Mouse (Mus musculus) MEL (cell line): ENCODE results near the gene Hoxd1. TPM values are rescaled to one million over a fixed set of nuclear protein-coding genes. Genes with fewer than 3 reads are reported as not detected.
A peak's percentile ranks its signal among the peaks of the same experiment; 100 is the strongest.

Experiments
- DNase-seq: peaks from one replicate; pipeline ENCODE4 v3.0.0; 2011; ENCODE audit warnings: low read depth, low spot score
- H3K27ac ChIP-seq: 2 replicates; pipeline ENCODE4 v1.5.1; 2012; ENCODE audit warnings: low read depth, mild to moderate bottlenecking, control low read depth, low read length, moderate library complexity; ENCODE audit not compliant: control insufficient read depth
- H3K27me3 ChIP-seq, 2 experiments: fragments of 150-350 bp in 1 of 2; sonication (generic) in 1 of 2; 2 replicates each; pipeline ENCODE4 v1.6.1; 2012; ENCODE audit warnings: low read length in 2 of 2, mild to moderate bottlenecking in 2 of 2, improper control_type of control experiment in 1 of 2, moderate library complexity in 1 of 2; ENCODE audit not compliant: insufficient read depth in 2 of 2, control insufficient read depth in 1 of 2
- H3K36me3 ChIP-seq, 2 experiments: 2 replicates each; pipeline ENCODE4 v1.6.1; 2012 to 2014; ENCODE audit warnings: low read length in 2 of 2, improper control_type of control experiment in 1 of 2, inconsistent platforms in 1 of 2, mild to moderate bottlenecking in 1 of 2; ENCODE audit not compliant: insufficient read depth in 2 of 2, control insufficient read depth in 1 of 2
- H3K4me1 ChIP-seq, 2 experiments: fragments of 150-350 bp in 1 of 2; sonication (generic) in 1 of 2; 2 replicates each; pipeline ENCODE4 v1.6.1; 2012; ENCODE audit warnings: low read length in 2 of 2, improper control_type of control experiment in 1 of 2, mild to moderate bottlenecking in 1 of 2; ENCODE audit not compliant: insufficient read depth in 2 of 2, control insufficient read depth in 1 of 2
- H3K4me3 ChIP-seq, 2 experiments: fragments of 150-350 bp in 1 of 2; sonication (generic) in 1 of 2; 2 replicates each; pipeline ENCODE4 v1.5.1; 2012; ENCODE audit warnings: low read depth in 2 of 2, low read length in 2 of 2, mild to moderate bottlenecking in 2 of 2, moderate library complexity in 2 of 2, control low read depth in 1 of 2, improper control_type of control experiment in 1 of 2; ENCODE audit not compliant: control insufficient read depth in 1 of 2, insufficient read depth in 1 of 2
- H3K79me2 ChIP-seq: 2 replicates; pipeline ENCODE4 v1.6.1; 2012; ENCODE audit warnings: mild to moderate bottlenecking, low read length, moderate library complexity; ENCODE audit not compliant: control insufficient read depth, poor library complexity, insufficient read depth
- H3K9ac ChIP-seq: 2 replicates; pipeline ENCODE4 v1.6.1; 2012; ENCODE audit warnings: low read depth, mild to moderate bottlenecking, control low read depth, low read length, moderate library complexity; ENCODE audit not compliant: control insufficient read depth, poor library complexity, severe bottlenecking
- H3K9me3 ChIP-seq: fragments of 150-350 bp; sonication (generic); replicated peaks from 2 replicates; pipeline ENCODE4 v1.6.1; 2012; ENCODE audit warnings: mild to moderate bottlenecking, low read length, improper control_type of control experiment, moderate library complexity; ENCODE audit not compliant: insufficient read depth
- CHD1 ChIP-seq: IDR thresholded peaks from 2 replicates; pipeline ENCODE4 v1.6.1; 2012; ENCODE audit warnings: low read depth, mild to moderate bottlenecking, inconsistent platforms, low read length, improper control_type of control experiment
- CTCF ChIP-seq, 3 experiments: IDR thresholded peaks in 2 of 3; conservative IDR thresholded peaks in 1 of 3; 2 replicates each; pipeline ENCODE4 v1.5.1; 2011 to 2012; ENCODE audit warnings: low read length in 3 of 3, low read depth in 2 of 3, mild to moderate bottlenecking in 2 of 3, improper control_type of control experiment in 1 of 3, inconsistent platforms in 1 of 3, mixed read lengths in 1 of 3, moderate library complexity in 1 of 3; ENCODE audit not compliant: control insufficient read depth in 1 of 3, insufficient read depth in 1 of 3, poor library complexity in 1 of 3, severe bottlenecking in 1 of 3
- EP300 ChIP-seq, 2 experiments: IDR thresholded peaks; 2 replicates each; pipeline ENCODE4 v1.6.1; 2011; ENCODE audit warnings: improper control_type of control experiment in 2 of 2, low read length in 2 of 2, low read depth in 1 of 2, mild to moderate bottlenecking in 1 of 2
- ETS1 ChIP-seq: IDR thresholded peaks from 2 replicates; pipeline ENCODE4 v1.6.1; 2012; ENCODE audit warnings: low read depth, mild to moderate bottlenecking, inconsistent platforms, low read length, improper control_type of control experiment, moderate library complexity
- GABPA ChIP-seq: IDR thresholded peaks from 2 replicates; pipeline ENCODE4 v1.6.1; 2012; ENCODE audit warnings: low read depth, mild to moderate bottlenecking, inconsistent platforms, low read length, improper control_type of control experiment, moderate library complexity
- MAFK ChIP-seq: IDR thresholded peaks from 2 replicates; pipeline ENCODE4 v1.6.1; 2011; ENCODE audit warnings: low read depth, mild to moderate bottlenecking, low read length, improper control_type of control experiment, borderline replicate concordance
- MAZ ChIP-seq: IDR thresholded peaks from 2 replicates; pipeline ENCODE4 v1.6.1; 2012; ENCODE audit warnings: low read depth, mild to moderate bottlenecking, inconsistent platforms, low read length, improper control_type of control experiment
- POLR2A ChIP-seq, 2 experiments: IDR thresholded peaks; 2 replicates each; pipeline ENCODE4 v1.6.1; 2011 to 2012; ENCODE audit warnings: low read length in 2 of 2, mild to moderate bottlenecking in 2 of 2, control low read depth in 1 of 2, improper control_type of control experiment in 1 of 2, low read depth in 1 of 2, moderate library complexity in 1 of 2; ENCODE audit not compliant: control insufficient read depth in 1 of 2, insufficient read depth in 1 of 2, poor library complexity in 1 of 2
- SIN3A ChIP-seq: IDR thresholded peaks from 2 replicates; pipeline ENCODE4 v1.6.1; 2012; ENCODE audit warnings: low read length, improper control_type of control experiment, inconsistent platforms
- SMC3 ChIP-seq: IDR thresholded peaks from 2 replicates; pipeline ENCODE4 v1.6.1; 2011; ENCODE audit warnings: low read depth, low read length, improper control_type of control experiment
- TAL1 ChIP-seq: IDR thresholded peaks from 2 replicates; pipeline ENCODE4 v1.6.1; 2012; ENCODE audit warnings: mild to moderate bottlenecking, inconsistent platforms, low read length, moderate library complexity, mixed read lengths
- USF1 ChIP-seq: IDR thresholded peaks from 2 replicates; pipeline ENCODE4 v1.6.1; 2014; ENCODE audit warnings: low read depth, mild to moderate bottlenecking, inconsistent platforms, low read length, improper control_type of control experiment, moderate library complexity
- ZC3H11A ChIP-seq: IDR thresholded peaks from 2 replicates; pipeline ENCODE4 v1.6.1; 2012; ENCODE audit warnings: low read depth, mild to moderate bottlenecking, inconsistent platforms, low read length, improper control_type of control experiment
- ZKSCAN1 ChIP-seq: IDR thresholded peaks from 2 replicates; pipeline ENCODE4 v1.6.1; 2012; ENCODE audit warnings: low read depth, mild to moderate bottlenecking, inconsistent platforms, low read length, improper control_type of control experiment, moderate library complexity
- ZNF384 ChIP-seq: IDR thresholded peaks from 2 replicates; pipeline ENCODE4 v1.6.1; 2012; ENCODE audit warnings: low read depth, mild to moderate bottlenecking, inconsistent platforms, low read length, improper control_type of control experiment
- polyA plus RNA-seq, 2 experiments: library from polyadenylated mRNA; stranded (reverse) in 1 of 2; unstranded in 1 of 2; fragments of >175 nt in 1 of 2; fragments of >200 nt in 1 of 2; gene quantifications; 2 replicates each; pipeline versions ENCODE4 v1.2.1 to v1.2.4; 2012; ENCODE audit warnings: low replicate concordance in 2 of 2, low read depth in 1 of 2; ENCODE audit not compliant: insufficient read length in 2 of 2, insufficient read depth in 1 of 2, missing spikeins in 1 of 2
- total RNA-seq: library from RNA; depleted of rRNA; stranded (reverse); fragments of 300-350 nt; gene quantifications from 2 replicates; pipeline ENCODE4 v1.2.3, GENCODE M21; 2012

The Hoxd1 gene
- total and polyA plus RNA-seq, 3 experiments: not detected

DNA sequence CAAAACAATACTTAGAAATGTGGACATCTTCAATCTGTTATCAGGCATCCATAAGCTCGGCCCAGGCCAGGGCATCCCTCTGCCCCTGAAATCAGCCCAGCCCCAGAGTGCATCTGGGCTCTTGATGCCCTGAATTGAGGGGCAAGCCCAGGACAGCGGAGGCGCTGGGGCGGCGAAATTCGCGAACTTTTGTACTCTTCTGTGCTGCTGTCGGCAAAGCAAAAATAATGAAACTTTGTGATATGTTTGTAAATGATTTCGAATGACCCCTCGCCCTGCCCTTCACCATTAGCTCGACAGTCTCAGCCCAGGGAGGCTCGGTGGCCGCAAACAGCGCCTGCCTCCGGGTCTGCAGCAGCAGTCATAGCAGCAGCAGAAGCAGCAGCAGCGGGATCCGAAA is 37.6 kb upstream of the Hoxd1 start:
- Histone ChIP-seq H3K4me1 (no peaks in the 10 kb centered on the region), H3K27me3 (peaks cover 0 to 1% of the 10 kb centered on the region in 2 experiments; a peak in 2 of 4 replicates)

DNA sequence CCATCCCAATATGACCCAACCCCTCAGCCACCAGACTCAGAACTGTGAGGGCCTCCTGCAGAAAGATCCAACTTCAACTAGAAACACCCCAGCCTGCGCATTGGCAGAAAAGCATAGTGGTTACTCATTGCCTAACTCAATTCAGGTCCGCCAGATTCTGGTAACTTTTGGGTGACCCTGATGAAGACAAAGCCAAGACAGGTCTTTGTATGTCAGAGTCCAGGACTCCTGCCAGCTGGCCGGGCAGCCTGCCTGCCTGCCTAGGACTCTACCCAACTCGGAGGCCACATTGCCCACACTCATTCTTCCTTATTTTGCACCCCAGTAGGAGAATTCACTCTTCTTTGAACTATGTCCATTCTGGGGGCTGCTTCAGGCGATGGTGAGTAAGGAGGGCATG is 36.2 kb upstream of the Hoxd1 start, which contains the start of gene Gm28230:
Gm28230 (plus strand) TSS at position 178 of the 400 bp plus-strand sequence.
- no peaks in the 10 kb centered on the region for H3K79me2 ChIP-seq
- H3K27ac ChIP-seq: no peak within 1 kb of the TSS
- TF ChIP-seq ETS1 (no peak), ZNF384 (no peak), MAFK (no peak), CHD1 (no peak), SMC3 (no peak), CTCF (IDR thresholded peaks at IDR 0.05 in 2 of 3, conservative IDR thresholded peaks at IDR 0.05 in 1 of 3; ENCODE audit: control insufficient read depth in 1 of 3, insufficient read depth in 1 of 3, low read depth in 2 of 3, low read length in 3 of 3, poor library complexity in 1 of 3, severe bottlenecking in 1 of 3) (no peak), MAZ (no peak), POLR2A (IDR thresholded peaks at IDR 0.05; ENCODE audit: control insufficient read depth in 1 of 2, insufficient read depth in 1 of 2, low read depth in 1 of 2, low read length in 2 of 2, poor library complexity in 1 of 2) (no peak)
- no peaks in the 10 kb centered on the region for H3K4me1 ChIP-seq
- no peak within 1 kb of the TSS for H3K4me3 ChIP-seq
- H3K36me3 ChIP-seq: no peaks in the 10 kb centered on the region
- peaks cover 0 to 2% of the 10 kb centered on the region in 2 experiments; a peak in 2 of 4 replicates for H3K27me3 ChIP-seq
- no peak within 1 kb of the TSS for H3K9ac ChIP-seq
- no peaks in the 10 kb centered on the region for H3K9me3 ChIP-seq
- DNase-seq: no peak

More for the DNA sequence above, 37.6 kb upstream of the Hoxd1 start:
- Histone ChIP-seq H3K9me3 (no peaks in the 10 kb centered on the region), H3K9ac (no peak overlapping the region), H3K79me2 (no peaks in the 10 kb centered on the region), H3K36me3 (no peaks in the 10 kb centered on the region), H3K4me3 (no peak overlapping the region), H3K27ac (no peak overlapping the region)
- no peak for DNase-seq
- TF ChIP-seq GABPA (no peak), ZKSCAN1 (no peak), TAL1 (no peak), EP300 (IDR thresholded peaks at IDR 0.05; ENCODE audit: low read depth in 1 of 2, low read length in 2 of 2) (no peak), SIN3A (no peak), MAZ (no peak)

DNA sequence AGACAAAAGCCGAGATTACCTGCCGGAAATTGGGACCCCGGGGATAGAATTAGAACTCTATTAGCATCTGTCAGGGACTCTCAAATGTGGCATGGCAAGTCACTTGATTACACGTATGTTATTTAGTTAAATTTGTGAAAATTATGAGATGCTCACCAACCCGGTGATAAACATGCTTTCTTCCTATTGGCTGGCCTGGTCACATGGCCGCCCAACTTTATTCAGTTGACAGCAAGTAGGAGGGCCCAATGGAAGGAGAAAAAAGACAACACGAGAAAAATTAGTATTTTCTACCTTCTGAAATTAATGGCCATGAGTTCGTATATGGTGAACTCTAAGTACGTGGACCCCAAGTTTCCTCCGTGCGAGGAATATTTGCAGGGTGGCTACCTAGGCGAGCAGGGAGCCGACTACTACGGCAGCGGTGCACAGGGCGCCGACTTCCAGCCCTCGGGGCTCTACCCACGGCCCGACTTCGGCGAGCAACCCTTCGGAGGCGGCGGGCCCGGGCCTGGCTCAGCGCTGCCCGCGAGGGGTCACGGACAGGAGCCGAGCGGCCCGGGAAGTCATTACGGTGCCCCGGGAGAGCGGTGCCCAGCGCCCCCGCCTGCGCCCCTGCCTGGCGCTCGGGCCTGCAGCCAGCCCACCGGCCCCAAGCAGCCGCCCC is 35.7 kb upstream of the Hoxd1 start:
- Histone ChIP-seq H3K4me1 (no peaks in the 10 kb centered on the region), H3K9ac (no peak overlapping the region), H3K9me3 (no peaks in the 10 kb centered on the region), H3K36me3 (no peaks in the 10 kb centered on the region), H3K4me3 (no peak overlapping the region), H3K79me2 (no peaks in the 10 kb centered on the region), H3K27me3 (peaks cover 0 to 2% of the 10 kb centered on the region in 2 experiments; a peak in 3 of 4 replicates), H3K27ac (no peak overlapping the region)
- DNase-seq: no peak
- TF ChIP-seq USF1 (0 out of 2 replicates have a peak, but pooled peaks have one; percentile 36), ZC3H11A (no peak)
